Mouse (Mus musculus) lung, adult 2 months (tissue): ENCODE results near the gene Lrp1. TPM values are rescaled to one million over a fixed set of nuclear protein-coding genes. Genes with fewer than 3 reads are reported as not detected.

Experiments
- DNase-seq: peaks from one replicate; pipeline ENCODE4 v3.0.0; 2022
- H3K4me1 ChIP-seq: fragments of 200-500 bp; 2 replicates; pipeline ENCODE4 v1.6.1; 2011; ENCODE audit warnings: low read length; ENCODE audit not compliant: control insufficient read depth, insufficient read depth
- H3K4me3 ChIP-seq: fragments of 200-500 bp; replicated peaks from 2 replicates; pipeline ENCODE3; 2011; ENCODE audit warnings: low read depth, mild to moderate bottlenecking, control low read depth, low read length; ENCODE audit errors: extremely low read depth
- CTCF ChIP-seq: fragments of 200-500 bp; IDR thresholded peaks from 2 replicates; pipeline ENCODE4 v1.5.1; 2011; ENCODE audit warnings: mild to moderate bottlenecking, low read length, control low read depth; ENCODE audit not compliant: insufficient read depth
- POLR2A ChIP-seq: fragments of 200-500 bp; IDR thresholded peaks from 2 replicates; pipeline ENCODE4 v1.6.1; 2011; ENCODE audit warnings: low read depth, mild to moderate bottlenecking, control low read depth, low read length, borderline replicate concordance; ENCODE audit errors: extremely low read depth
- WGBS: fragments of 180-500 bp; shearing (Covaris S2); methylation state at CpG from one replicate; pipeline ENCODE4 v1.1.7; 2018; 5-methylcytosine and 5-hydroxymethylcytosine counted together
- polyA plus RNA-seq: library from polyadenylated mRNA; depleted of rRNA; stranded (reverse); fragments of >200 nt; gene quantifications from 2 replicates; pipeline ENCODE4 v1.2.3, GENCODE M21; 2012

The Lrp1 gene
- polyA plus RNA-seq, 1 experiment, result 248 TPM

DNA sequence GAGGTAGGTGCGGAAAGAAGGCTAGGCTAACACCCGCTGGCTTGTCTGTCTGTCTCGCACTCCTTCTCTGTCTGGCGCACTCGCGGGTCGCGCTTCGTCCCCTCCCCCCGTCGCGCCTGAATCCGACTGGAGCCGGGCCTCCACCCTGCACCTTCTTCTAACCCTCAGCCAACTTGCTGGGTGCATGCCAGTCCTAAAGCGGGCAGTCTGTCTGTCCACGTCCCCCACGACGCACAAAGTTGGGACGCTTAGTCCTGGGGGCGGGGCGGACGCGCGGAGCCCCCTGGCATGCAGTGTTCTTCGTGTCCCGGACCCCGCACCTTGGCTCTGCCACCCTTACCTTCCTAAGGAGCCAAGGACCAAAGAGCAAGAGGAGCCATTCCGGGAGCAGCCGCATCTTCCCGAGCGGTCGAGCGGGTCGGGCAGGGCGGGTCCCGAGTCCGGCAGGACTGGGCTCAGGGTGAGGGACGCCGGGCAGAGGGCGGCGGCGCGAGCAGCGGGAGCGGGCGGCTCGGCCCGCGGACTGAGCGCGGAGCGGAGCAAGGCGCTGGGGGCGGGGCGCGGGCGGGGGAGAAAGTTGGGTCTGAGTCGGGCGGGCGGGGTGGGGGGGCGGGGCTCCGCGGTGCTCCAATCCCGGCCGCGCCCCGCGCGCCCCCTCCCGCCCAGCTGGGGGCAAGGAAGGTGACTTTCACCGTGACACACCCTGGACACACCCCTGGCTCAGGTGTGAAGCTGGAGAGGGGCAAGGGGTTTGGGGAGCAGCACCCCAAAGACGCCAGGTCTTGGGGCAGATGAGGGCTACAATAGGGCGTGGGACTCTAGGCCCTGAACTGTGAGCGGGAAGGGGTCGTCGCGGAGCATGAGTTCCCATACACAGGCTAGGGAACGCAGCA is 86.7 kb downstream of the Lrp1 start, which contains the start of gene Nxph4:
TSS of gene Nxph4 (minus strand) at position 524 of the 893 bp plus-strand sequence.
- DNase-seq, result no peak
- H3K4me1 ChIP-seq, result peaks cover 7% of the 10 kb centered on the region
- WGBS, result under 1% methylated on average over 61 of the region's 78 CpGs
- H3K4me3 ChIP-seq, result no peak within 1 kb of the TSS
- TF ChIP-seq CTCF (no peak), POLR2A (no peak)

- no peak overlapping the region for H3K4me3 ChIP-seq
- DNase-seq, result no peak
- TF ChIP-seq CTCF (no peak), POLR2A (no peak)
- peaks cover 7% of the 10 kb centered on the region for H3K4me1 ChIP-seq
- WGBS, result 14% methylated on average over 4 of the region's 4 CpGs
Observed at GRCm38 (mm10) chr10:127531548-127531947, 89.4 kb downstream of the Lrp1 start.

DNA sequence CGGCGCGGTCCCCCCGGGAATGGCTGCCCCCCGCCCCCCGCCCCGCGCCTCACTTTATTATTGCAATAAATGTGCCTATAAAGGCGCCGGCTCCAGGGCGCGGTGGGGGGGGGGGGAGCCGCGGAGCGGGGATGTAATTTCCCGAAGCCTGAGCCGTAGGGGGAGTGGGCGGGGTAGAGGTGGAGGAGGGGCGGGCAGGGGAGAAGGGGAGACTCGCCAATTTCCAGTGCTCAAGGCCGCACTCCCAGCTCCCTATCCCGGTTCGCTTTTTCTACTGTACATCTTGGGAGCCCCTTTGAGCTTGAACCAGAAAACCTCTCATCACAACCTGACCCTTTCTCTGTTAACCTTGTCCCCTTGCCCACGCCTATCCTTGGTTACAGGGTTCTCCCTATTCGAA is 90.0 kb downstream of the Lrp1 start:
- Histone ChIP-seq H3K4me1 (peaks cover 10% of the 10 kb centered on the region), H3K4me3 (no peak overlapping the region)
- 2% methylated on average over 25 of the region's 25 CpGs for WGBS
- TF ChIP-seq CTCF, result no peak
- no peak for TF ChIP-seq POLR2A
- DNase-seq, result no peak

DNA sequence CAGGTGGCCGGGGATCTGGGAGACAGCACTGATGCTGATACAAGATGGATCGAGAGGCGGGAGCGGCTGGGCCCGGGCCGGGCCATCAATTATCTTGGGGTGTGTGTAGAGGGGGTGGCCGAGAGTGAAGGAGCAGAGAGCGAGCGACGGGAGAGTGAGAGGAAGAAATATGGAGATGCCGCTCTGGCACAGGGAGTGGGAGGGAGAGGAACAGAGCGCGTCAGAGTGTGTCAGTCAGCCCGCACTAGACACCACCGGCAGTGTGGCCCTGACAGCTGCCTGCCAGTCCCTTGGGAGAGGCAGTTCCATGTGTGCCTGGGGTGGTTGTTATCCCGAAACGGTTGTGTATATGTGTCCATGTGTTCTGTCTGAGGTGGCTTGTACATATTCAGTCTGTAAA is 93.5 kb downstream of the Lrp1 start:
- H3K4me1 ChIP-seq, result peaks cover 3% of the 10 kb centered on the region; the same call in 1 of the 2 replicates
- TF ChIP-seq POLR2A, result no peak
- no peak for TF ChIP-seq CTCF
- WGBS, result 17% methylated on average over 17 of the region's 17 CpGs
- DNase-seq, result no peak
- H3K4me3 ChIP-seq, result no peak overlapping the region

DNA sequence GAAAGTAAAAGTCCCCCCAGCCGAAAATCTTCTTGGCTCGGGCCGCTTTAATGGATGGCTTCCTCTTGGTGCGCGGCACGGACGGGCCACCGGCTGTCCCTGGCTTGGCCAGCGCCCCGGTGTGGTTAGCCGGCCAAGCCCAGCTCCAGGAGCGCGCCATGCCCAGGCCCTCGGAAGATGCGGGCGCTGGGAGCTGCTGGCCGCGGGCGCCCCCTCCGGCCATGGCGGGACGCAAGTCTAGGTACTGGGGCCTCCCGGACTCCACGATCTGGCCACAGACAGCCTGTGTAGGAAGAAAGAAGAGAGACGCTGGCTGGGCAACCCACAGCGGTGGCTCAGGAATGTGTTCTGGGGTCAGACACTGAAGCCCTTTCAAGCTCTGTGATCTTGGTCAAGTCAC is 94.3 kb downstream of the Lrp1 start:
- peak; percentile 43 for DNase-seq

GRCm38 (mm10) chr10:127526048-127526447 is 94.9 kb downstream of the Lrp1 start:
- TF ChIP-seq CTCF (no peak), POLR2A (no peak)
- Histone ChIP-seq H3K4me3 (no peak overlapping the region), H3K4me1 (peaks cover 3% of the 10 kb centered on the region; the same call in 1 of the 2 replicates)
- 4% methylated on average over 26 of the region's 26 CpGs for WGBS
- DNase-seq, result no peak

More for the DNA sequence above, 94.3 kb downstream of the Lrp1 start:
- H3K4me1 ChIP-seq, result peaks cover 3% of the 10 kb centered on the region; the same call in 1 of the 2 replicates
- WGBS, result under 1% methylated on average over 26 of the region's 26 CpGs
- no peak for TF ChIP-seq POLR2A
- TF ChIP-seq CTCF, result no peak
- no peak overlapping the region for H3K4me3 ChIP-seq

GRCm38 (mm10) chr10:127524646-127525255 is 96.2 kb downstream of the Lrp1 start:
- H3K4me1 ChIP-seq, result peaks cover 3% of the 10 kb centered on the region; the same call in 1 of the 2 replicates
- H3K4me3 ChIP-seq, result no peak overlapping the region
- TF ChIP-seq POLR2A (no peak), CTCF (no peak)
- no peak for DNase-seq
- WGBS, result 15% methylated on average over 23 of the region's 23 CpGs

GRCm38 (mm10) chr10:127522088-127522581 is 98.8 kb downstream of the Lrp1 start, which contains the start of gene Shmt2:
Shmt2 (minus strand) TSS chr10:127522444.
- Histone ChIP-seq H3K4me1 (peaks cover 3% of the 10 kb centered on the region; the same call in 1 of the 2 replicates), H3K4me3 (peak within 1 kb of the TSS; percentile 81)
- peak; percentile 47; the same call in 1 of the 2 replicates for TF ChIP-seq POLR2A
- TF ChIP-seq CTCF, result no peak
- peak; percentile 74 for DNase-seq
- 0% methylated on average over 21 of the region's 21 CpGs for WGBS

GRCm38 (mm10) chr10:127521611-127522080 is 99.3 kb downstream of the Lrp1 start:
- WGBS, result 3% methylated on average over 12 of the region's 12 CpGs
- H3K4me3 ChIP-seq, result peak overlapping the region; percentile 81
- no peak for DNase-seq

More at GRCm38 (mm10) chr10:127521611-127522080, 99.3 kb downstream of the Lrp1 start:
- H3K4me1 ChIP-seq, result peaks cover 5% of the 10 kb centered on the region
- no peak for TF ChIP-seq CTCF
- no peak for TF ChIP-seq POLR2A
